Mouse (Mus musculus): ENCODE data around the gene Tab1. TPM values are rescaled to one million over a fixed set of nuclear protein-coding genes. Genes with fewer than 3 reads are reported as not detected.
A peak's percentile ranks its signal among the peaks of the same experiment; 100 is the strongest.

The Tab1 gene
- polyA plus RNA-seq, 1 experiment from 2014 or later: 28.0 TPM

- 36% methylated on average over 6 of the region's 6 CpGs for WGBS
- no peak overlapping the region for H3K4me2 ChIP-seq (ENCODE audit: low read length)
- H3K27ac ChIP-seq (replicated peaks in 1 of 2; ENCODE audit: control insufficient read depth in 1 of 2, insufficient read depth in 1 of 2, low read depth in 2 of 2, low read length in 2 of 2): 0 out of 4 replicates have a peak overlapping the region, but pooled peaks of 1 of the 2 experiments have one; percentile 1
- H3K4me3 ChIP-seq (ENCODE audit: control insufficient read depth in 1 of 2, insufficient read depth in 1 of 2, low read depth in 1 of 2, low read length in 2 of 2): no peak overlapping the region
- H3K9ac ChIP-seq (ENCODE audit: low read length): 0 out of 2 replicates have a peak overlapping the region, but pooled peaks have one; percentile 8
- H3K36me3 ChIP-seq (ENCODE audit: control insufficient read depth, insufficient read depth, low read length): peaks cover 67% of the 10 kb centered on the region
- peaks cover 5 to 21% of the 10 kb centered on the region in 2 experiments; a peak in 3 of 4 replicates for H3K4me1 ChIP-seq (ENCODE audit: control insufficient read depth in 2 of 2, insufficient read depth in 2 of 2, low read length in 2 of 2)
- no peak for ATAC-seq (ENCODE audit: insufficient number of reproducible peaks, insufficient read depth, low FRiP score, low read depth)
- H3K9me3 ChIP-seq (ENCODE audit: control insufficient read depth, low read length): 0 out of 2 replicates have a peak, but pooled peaks cover 2% of the 10 kb centered on the region
- H3K27me3 ChIP-seq (ENCODE audit: control insufficient read depth, insufficient read depth, low read length): no peaks in the 10 kb centered on the region
Measured at GRCm38 (mm10) chr15:80146153-80146552, 13.2 kb downstream of the Tab1 start.

DNA sequence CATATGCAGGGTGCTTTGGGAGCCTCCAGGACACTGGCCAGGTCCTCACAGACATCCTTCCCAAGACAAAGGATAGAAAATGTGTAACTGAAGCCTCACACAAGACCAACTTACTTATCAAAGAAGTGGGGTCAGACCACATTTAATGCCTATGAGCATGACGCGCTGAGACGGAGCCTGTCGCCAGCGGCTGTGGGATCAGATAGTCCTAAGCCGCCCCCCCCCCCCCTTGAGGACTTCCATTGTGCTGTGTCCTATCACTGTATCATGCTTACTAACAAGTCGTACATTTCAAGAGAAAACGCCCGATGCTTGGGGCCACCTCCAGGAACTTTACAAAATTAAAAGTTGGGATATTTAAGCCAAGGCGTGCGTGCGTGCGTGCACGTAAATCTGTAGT, 14.2 kb downstream of the Tab1 start:
- no peak overlapping the region; a peak in 1 of 4 replicates for H3K27ac ChIP-seq (replicated peaks in 1 of 2; ENCODE audit: control insufficient read depth in 1 of 2, insufficient read depth in 1 of 2, low read depth in 2 of 2, low read length in 2 of 2)
- ATAC-seq (ENCODE audit: insufficient number of reproducible peaks, insufficient read depth, low FRiP score, low read depth): no peak
- H3K4me1 ChIP-seq (ENCODE audit: control insufficient read depth in 2 of 2, insufficient read depth in 2 of 2, low read length in 2 of 2): peaks cover 5 to 21% of the 10 kb centered on the region in 2 experiments; a peak in 3 of 4 replicates
- 81% methylated on average over 14 of the region's 14 CpGs for WGBS
- no peak overlapping the region for H3K9ac ChIP-seq (ENCODE audit: low read length)
- no peak overlapping the region for H3K4me3 ChIP-seq (ENCODE audit: control insufficient read depth in 1 of 2, insufficient read depth in 1 of 2, low read depth in 1 of 2, low read length in 2 of 2)
- H3K4me2 ChIP-seq (ENCODE audit: low read length): no peak overlapping the region
- no peaks in the 10 kb centered on the region for H3K9me3 ChIP-seq (ENCODE audit: control insufficient read depth, low read length)
- no peaks in the 10 kb centered on the region for H3K27me3 ChIP-seq (ENCODE audit: control insufficient read depth, insufficient read depth, low read length)
- peaks cover 65% of the 10 kb centered on the region for H3K36me3 ChIP-seq (ENCODE audit: control insufficient read depth, insufficient read depth, low read length)

DNA sequence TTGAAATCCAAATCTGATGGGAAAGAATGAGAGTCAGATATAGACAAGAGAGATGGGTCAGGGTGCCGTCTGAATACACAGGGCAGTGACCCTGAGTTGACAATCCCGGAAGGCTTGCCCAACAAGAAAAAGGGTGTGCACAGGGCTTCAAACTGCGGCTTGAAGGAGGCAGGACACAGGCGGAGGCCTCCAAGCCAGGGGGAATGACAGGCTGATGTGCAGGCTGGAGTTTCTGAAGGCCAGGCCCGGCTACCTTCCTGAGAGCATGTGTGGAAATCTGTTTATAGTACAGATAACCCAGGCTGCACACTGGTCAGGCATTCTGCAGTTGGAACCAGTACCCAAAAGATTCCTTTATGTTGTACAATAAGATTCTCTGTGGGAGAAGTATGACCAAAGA, 14.6 kb downstream of the Tab1 start:
- no peaks in the 10 kb centered on the region for H3K9me3 ChIP-seq (ENCODE audit: control insufficient read depth, low read length)
- ATAC-seq (ENCODE audit: insufficient number of reproducible peaks, insufficient read depth, low FRiP score, low read depth): no peak
- H3K4me3 ChIP-seq (ENCODE audit: control insufficient read depth in 1 of 2, insufficient read depth in 1 of 2, low read depth in 1 of 2, low read length in 2 of 2): no peak overlapping the region
- 52% methylated on average over 5 of the region's 5 CpGs for WGBS
- peaks cover 64% of the 10 kb centered on the region for H3K36me3 ChIP-seq (ENCODE audit: control insufficient read depth, insufficient read depth, low read length)
- H3K4me1 ChIP-seq (ENCODE audit: control insufficient read depth in 2 of 2, insufficient read depth in 2 of 2, low read length in 2 of 2): peaks cover 7 to 21% of the 10 kb centered on the region in 2 experiments; a peak in 3 of 4 replicates
- 0 out of 2 replicates have a peak overlapping the region, but pooled peaks have one; percentile 3 for H3K9ac ChIP-seq (ENCODE audit: low read length)
- no peaks in the 10 kb centered on the region for H3K27me3 ChIP-seq (ENCODE audit: control insufficient read depth, insufficient read depth, low read length)
- no peak overlapping the region for H3K27ac ChIP-seq (replicated peaks in 1 of 2; ENCODE audit: control insufficient read depth in 1 of 2, insufficient read depth in 1 of 2, low read depth in 2 of 2, low read length in 2 of 2)
- no peak overlapping the region for H3K4me2 ChIP-seq (ENCODE audit: low read length)

DNA sequence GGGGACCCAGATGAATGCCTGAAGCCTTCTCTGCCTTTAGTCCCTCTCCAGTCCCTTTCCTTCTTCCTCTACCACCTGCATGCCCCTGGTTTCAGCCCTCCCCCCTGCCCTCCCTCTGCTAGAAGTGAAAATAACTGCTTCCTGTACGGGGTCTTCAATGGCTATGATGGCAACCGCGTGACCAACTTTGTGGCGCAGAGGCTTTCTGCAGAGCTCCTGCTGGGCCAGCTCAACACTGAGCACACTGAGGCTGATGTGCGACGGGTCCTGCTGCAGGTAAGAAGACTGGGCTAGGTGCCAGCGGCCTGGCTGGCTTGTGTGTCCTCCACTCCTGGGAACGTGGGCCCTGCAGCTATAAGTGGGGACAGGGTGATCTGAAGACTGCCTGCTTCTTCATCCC, 15.6 kb downstream of the Tab1 start:
- Histone ChIP-seq H3K9me3 (ENCODE audit: control insufficient read depth, low read length) (no peaks in the 10 kb centered on the region), H3K4me3 (ENCODE audit: control insufficient read depth in 1 of 2, insufficient read depth in 1 of 2, low read depth in 1 of 2, low read length in 2 of 2) (no peak overlapping the region), H3K4me2 (ENCODE audit: low read length) (no peak overlapping the region), H3K36me3 (ENCODE audit: control insufficient read depth, insufficient read depth, low read length) (peaks cover 63% of the 10 kb centered on the region), H3K9ac (ENCODE audit: low read length) (no peak overlapping the region), H3K27ac (replicated peaks in 1 of 2; ENCODE audit: control insufficient read depth in 1 of 2, insufficient read depth in 1 of 2, low read depth in 2 of 2, low read length in 2 of 2) (no peak overlapping the region), H3K27me3 (ENCODE audit: control insufficient read depth, insufficient read depth, low read length) (no peaks in the 10 kb centered on the region), H3K4me1 (ENCODE audit: control insufficient read depth in 2 of 2, insufficient read depth in 2 of 2, low read length in 2 of 2) (peaks cover 7 to 21% of the 10 kb centered on the region in 2 experiments; a peak in 3 of 4 replicates)
- 74% methylated on average over 8 of the region's 8 CpGs for WGBS
- no peak for ATAC-seq (ENCODE audit: insufficient number of reproducible peaks, insufficient read depth, low FRiP score, low read depth)

GRCm38 (mm10) chr15:80149517-80149916, 16.6 kb downstream of the Tab1 start:
- Histone ChIP-seq H3K36me3 (ENCODE audit: control insufficient read depth, insufficient read depth, low read length) (peaks cover 63% of the 10 kb centered on the region), H3K27ac (replicated peaks in 1 of 2; ENCODE audit: control insufficient read depth in 1 of 2, insufficient read depth in 1 of 2, low read depth in 2 of 2, low read length in 2 of 2) (no peak overlapping the region), H3K4me3 (ENCODE audit: control insufficient read depth in 1 of 2, insufficient read depth in 1 of 2, low read depth in 1 of 2, low read length in 2 of 2) (no peak overlapping the region), H3K27me3 (ENCODE audit: control insufficient read depth, insufficient read depth, low read length) (no peaks in the 10 kb centered on the region), H3K4me2 (ENCODE audit: low read length) (no peak overlapping the region), H3K9me3 (ENCODE audit: control insufficient read depth, low read length) (no peaks in the 10 kb centered on the region), H3K4me1 (ENCODE audit: control insufficient read depth in 2 of 2, insufficient read depth in 2 of 2, low read length in 2 of 2) (peaks cover 7 to 21% of the 10 kb centered on the region in 2 experiments; a peak in 3 of 4 replicates), H3K9ac (ENCODE audit: low read length) (no peak overlapping the region)
- 87% methylated on average over 7 of the region's 7 CpGs for WGBS
- ATAC-seq (ENCODE audit: insufficient number of reproducible peaks, insufficient read depth, low FRiP score, low read depth): no peak

DNA sequence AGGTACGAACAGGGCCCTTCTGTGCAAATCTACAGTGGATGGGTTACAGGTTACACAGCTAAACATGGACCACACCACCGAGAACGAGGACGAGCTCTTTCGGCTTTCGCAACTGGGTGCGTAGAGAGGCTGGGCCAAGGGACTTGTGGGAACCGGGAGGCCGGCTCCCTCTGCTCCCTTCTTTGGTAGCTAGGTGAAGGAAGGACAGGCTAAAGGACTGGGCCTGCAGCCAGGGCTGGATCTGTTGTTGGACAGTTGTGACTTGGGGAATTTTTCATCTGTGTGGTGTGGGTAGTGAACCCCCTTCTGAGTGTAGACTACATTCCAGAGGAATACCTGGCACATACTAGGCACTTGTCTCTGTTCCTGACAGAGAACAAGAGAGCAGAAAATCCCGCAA, 19.7 kb downstream of the Tab1 start:
- 78% methylated on average over 10 of the region's 10 CpGs for WGBS

DNA sequence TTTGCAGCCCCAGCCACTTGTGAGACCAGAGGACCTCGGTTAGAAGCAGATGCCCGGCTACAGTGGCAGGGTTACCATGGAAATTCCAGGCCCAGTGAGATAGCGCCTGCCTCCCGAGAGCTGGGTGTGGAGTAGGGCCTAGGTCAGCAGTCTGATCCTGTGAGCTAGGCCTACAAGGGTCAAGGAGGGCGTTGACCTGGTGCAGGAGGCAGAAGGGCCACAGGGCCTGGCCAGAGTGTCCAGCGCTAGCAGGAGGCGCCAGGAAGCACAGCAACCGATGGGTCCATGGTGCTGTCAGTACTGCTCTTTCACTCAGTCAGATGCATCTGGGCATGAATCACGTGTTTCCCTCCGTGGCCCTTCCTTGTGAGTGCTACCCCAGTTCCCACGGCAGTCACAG, 20.8 kb downstream of the Tab1 start:
- 75% methylated on average over 11 of the region's 11 CpGs for WGBS
- Histone ChIP-seq H3K9ac (ENCODE audit: low read length) (no peak overlapping the region), H3K27ac (replicated peaks in 1 of 2; ENCODE audit: control insufficient read depth in 1 of 2, insufficient read depth in 1 of 2, low read depth in 2 of 2, low read length in 2 of 2) (no peak overlapping the region), H3K4me2 (ENCODE audit: low read length) (no peak overlapping the region), H3K36me3 (ENCODE audit: control insufficient read depth, insufficient read depth, low read length) (peaks cover 96% of the 10 kb centered on the region), H3K4me1 (ENCODE audit: control insufficient read depth in 2 of 2, insufficient read depth in 2 of 2, low read length in 2 of 2) (peaks cover 0 to 2% of the 10 kb centered on the region in 2 experiments; a peak in 1 of 4 replicates), H3K9me3 (ENCODE audit: control insufficient read depth, low read length) (no peaks in the 10 kb centered on the region), H3K4me3 (ENCODE audit: control insufficient read depth in 1 of 2, insufficient read depth in 1 of 2, low read depth in 1 of 2, low read length in 2 of 2) (no peak overlapping the region), H3K27me3 (ENCODE audit: control insufficient read depth, insufficient read depth, low read length) (no peaks in the 10 kb centered on the region)
- ATAC-seq (ENCODE audit: insufficient number of reproducible peaks, insufficient read depth, low FRiP score, low read depth): no peak

More for the DNA sequence above, 19.7 kb downstream of the Tab1 start:
- peaks cover 89% of the 10 kb centered on the region for H3K36me3 ChIP-seq (ENCODE audit: control insufficient read depth, insufficient read depth, low read length)
- peak overlapping the region; percentile 12 to 51; a peak in 2 of 4 replicates for H3K27ac ChIP-seq (replicated peaks in 1 of 2; ENCODE audit: control insufficient read depth in 1 of 2, insufficient read depth in 1 of 2, low read depth in 2 of 2, low read length in 2 of 2)
- no peak overlapping the region for H3K4me2 ChIP-seq (ENCODE audit: low read length)
- no peaks in the 10 kb centered on the region for H3K9me3 ChIP-seq (ENCODE audit: control insufficient read depth, low read length)
- no peaks in the 10 kb centered on the region for H3K27me3 ChIP-seq (ENCODE audit: control insufficient read depth, insufficient read depth, low read length)
- ATAC-seq (ENCODE audit: insufficient number of reproducible peaks, insufficient read depth, low FRiP score, low read depth): peak; percentile 19; the same call in 1 of the 2 replicates
- no peak overlapping the region for H3K4me3 ChIP-seq (ENCODE audit: control insufficient read depth in 1 of 2, insufficient read depth in 1 of 2, low read depth in 1 of 2, low read length in 2 of 2)
- no peak overlapping the region for H3K9ac ChIP-seq (ENCODE audit: low read length)
- peaks cover 2% of the 10 kb centered on the region in 2 experiments; a peak in 3 of 4 replicates for H3K4me1 ChIP-seq (ENCODE audit: control insufficient read depth in 2 of 2, insufficient read depth in 2 of 2, low read length in 2 of 2)

GRCm38 (mm10) chr15:80155707-80156106, 22.8 kb downstream of the Tab1 start:
- Histone ChIP-seq H3K4me3 (ENCODE audit: control insufficient read depth in 1 of 2, insufficient read depth in 1 of 2, low read depth in 1 of 2, low read length in 2 of 2) (no peak overlapping the region), H3K9me3 (ENCODE audit: control insufficient read depth, low read length) (no peaks in the 10 kb centered on the region), H3K36me3 (ENCODE audit: control insufficient read depth, insufficient read depth, low read length) (peaks cover 97% of the 10 kb centered on the region), H3K9ac (ENCODE audit: low read length) (no peak overlapping the region), H3K27ac (replicated peaks in 1 of 2; ENCODE audit: control insufficient read depth in 1 of 2, insufficient read depth in 1 of 2, low read depth in 2 of 2, low read length in 2 of 2) (no peak overlapping the region), H3K27me3 (ENCODE audit: control insufficient read depth, insufficient read depth, low read length) (no peaks in the 10 kb centered on the region), H3K4me2 (ENCODE audit: low read length) (no peak overlapping the region), H3K4me1 (ENCODE audit: control insufficient read depth in 2 of 2, insufficient read depth in 2 of 2, low read length in 2 of 2) (peaks cover 5 to 8% of the 10 kb centered on the region in 2 experiments; a peak in 2 of 4 replicates)
- no peak for ATAC-seq (ENCODE audit: insufficient number of reproducible peaks, insufficient read depth, low FRiP score, low read depth)
- WGBS: 94% methylated on average over 8 of the region's 8 CpGs
